Mouse (Mus musculus): ENCODE data around the gene Vsig10l.

The Vsig10l gene

GRCm38 (mm10) chr7:43518341-43518740, 55.4 kb downstream of the Vsig10l start:
- no peak for DNase-seq (ENCODE audit: low read depth, low spot score)
